Mouse (Mus musculus) C2C12 (cell line): ENCODE measurements around the gene Olfr1245. TPM values are rescaled to one million over a fixed set of nuclear protein-coding genes. Genes with fewer than 3 reads are reported as not detected.
"Not testable (repeated sequence)": the region's sequence is repeated elsewhere in the genome, so short reads cannot be mapped to it uniquely, and the experiment has no call there.

Experiments
- H3K27me3 ChIP-seq: one replicate; pipeline ENCODE4 v1.6.1; 2011; ENCODE audit not compliant: control insufficient read depth, insufficient read depth, insufficient read length
- H3K36me3 ChIP-seq: one replicate; pipeline ENCODE4 v1.6.1; 2011; ENCODE audit not compliant: control insufficient read depth, insufficient read depth
- H3K4me3 ChIP-seq: one replicate; pipeline ENCODE4 v1.5.1; 2011; ENCODE audit warnings: mild to moderate bottlenecking, control low read depth; ENCODE audit not compliant: poor library complexity, insufficient read depth, severe bottlenecking
- H3K79me2 ChIP-seq: one replicate; pipeline ENCODE4 v1.6.1; 2011; ENCODE audit not compliant: control insufficient read depth, insufficient read depth
- H3K79me3 ChIP-seq: one replicate; pipeline ENCODE4 v1.6.1; 2011; ENCODE audit warnings: low read depth, control low read depth
- H3ac ChIP-seq: one replicate; pipeline ENCODE3; 2011; ENCODE audit warnings: low read depth; ENCODE audit not compliant: control insufficient read depth, insufficient read length
- CEBPB ChIP-seq: IDR thresholded peaks from one replicate; pipeline ENCODE4 v1.6.1; 2011; ENCODE audit warnings: low read depth, mild to moderate bottlenecking, control low read depth, moderate library complexity
- CTCF ChIP-seq: IDR thresholded peaks from one replicate; pipeline ENCODE4 v1.5.1; 2011; ENCODE audit not compliant: control insufficient read depth, insufficient read depth, insufficient read length
- FOSL1 ChIP-seq: IDR thresholded peaks from one replicate; pipeline ENCODE4 v1.8.0; 2011; ENCODE audit warnings: mild to moderate bottlenecking, low read length; ENCODE audit not compliant: poor library complexity, insufficient read depth, severe bottlenecking
- MAX ChIP-seq: IDR thresholded peaks from one replicate; pipeline ENCODE4 v1.6.1; 2011; ENCODE audit warnings: mild to moderate bottlenecking, control low read depth
- MYOD1 ChIP-seq: IDR thresholded peaks from one replicate; pipeline ENCODE4 v1.6.1; 2011; ENCODE audit warnings: low read depth; ENCODE audit not compliant: control insufficient read depth, insufficient read length
- MYOG ChIP-seq: IDR thresholded peaks from one replicate; pipeline ENCODE4 v1.6.1; 2011; ENCODE audit not compliant: control insufficient read depth, insufficient read length; ENCODE audit errors: extremely low read depth
- USF1 ChIP-seq: IDR thresholded peaks from one replicate; pipeline ENCODE4 v1.6.1; 2011; ENCODE audit warnings: low read depth, mild to moderate bottlenecking, control low read depth, moderate library complexity
- long read RNA-seq, 2 experiments: library from polyadenylated mRNA; unstranded; transcript quantifications; one replicate each; pipeline ENCODE4 v2.0.0; 2019 to 2020
- polyA plus RNA-seq: library from polyadenylated mRNA; unstranded; fragments of >200 nt; fragmentation: generic; extraction: Trizol; gene quantifications from one replicate; pipeline ENCODE4 v1.2.1, GENCODE M21; 2012; ENCODE audit warnings: missing spikeins

Gene Olfr1245
- polyA plus RNA-seq = not detected
- long read RNA-seq, experiment 1 = 0 reads
- long read RNA-seq, experiment 2 = 0 reads

- Histone ChIP-seq H3K36me3 (no peaks in the 10 kb centered on the region), H3K4me3 (no peak within 1 kb of the TSS), H3K27me3 (no peaks in the 10 kb centered on the region), H3ac (no peak within 1 kb of the TSS), H3K79me2 (no peaks in the 10 kb centered on the region), H3K79me3 (no peaks in the 10 kb centered on the region)
- TF ChIP-seq CEBPB (no peak), FOSL1 (no peak)
Observed at GRCm38 (mm10) chr2:89578347-89578746, at the start of gene Olfr1245. TSS of gene Olfr1245 (minus strand) at chr2:89578447.

GRCm38 (mm10) chr2:89618145-89618544, 39.9 kb upstream of the Olfr1245 start, which contains the start of gene Olfr1248:
TSS of gene Olfr1248 (minus strand) at chr2:89618245.
- not testable (repeated sequence) for H3K4me3 ChIP-seq, H3K79me2 ChIP-seq, H3ac ChIP-seq, H3K79me3 ChIP-seq, H3K36me3 ChIP-seq, H3K27me3 ChIP-seq

GRCm38 (mm10) chr2:89614030-89614429, 35.8 kb upstream of the Olfr1245 start, which contains the start of gene Olfr1247:
TSS of gene Olfr1247 (minus strand) at chr2:89614130.
- H3K4me3 ChIP-seq = no peak within 1 kb of the TSS
- H3ac ChIP-seq = no peak within 1 kb of the TSS
- H3K27me3 ChIP-seq = no peaks in the 10 kb centered on the region
- no peaks in the 10 kb centered on the region for H3K36me3 ChIP-seq
- TF ChIP-seq USF1 (no peak), CTCF (no peak), MYOG (no peak), MAX (no peak), CEBPB (no peak), FOSL1 (no peak), MYOD1 (no peak)
- no peaks in the 10 kb centered on the region for H3K79me3 ChIP-seq
- no peaks in the 10 kb centered on the region for H3K79me2 ChIP-seq

- no peak within 1 kb of the TSS for H3ac ChIP-seq
- no peak for TF ChIP-seq FOSL1
- no peak for TF ChIP-seq MYOG
- TF ChIP-seq MYOD1 = no peak
- no peak for TF ChIP-seq CEBPB
- TF ChIP-seq CTCF = no peak
- no peak for TF ChIP-seq MAX
- H3K79me2 ChIP-seq = no peaks in the 10 kb centered on the region
Observed at GRCm38 (mm10) chr2:89593057-89593456, 14.8 kb upstream of the Olfr1245 start, which contains the start of gene Olfr1246. TSS of gene Olfr1246 (minus strand) at chr2:89593157.

GRCm38 (mm10) chr2:89562706-89563105, 15.5 kb downstream of the Olfr1245 start:
- H3K4me3 ChIP-seq, H3K79me3 ChIP-seq, H3ac ChIP-seq, H3K36me3 ChIP-seq, H3K27me3 ChIP-seq, H3K79me2 ChIP-seq: not testable (repeated sequence)

More at GRCm38 (mm10) chr2:89593057-89593456, 14.8 kb upstream of the Olfr1245 start, which contains the start of gene Olfr1246:
- Histone ChIP-seq H3K36me3 (no peaks in the 10 kb centered on the region), H3K4me3 (no peak within 1 kb of the TSS), H3K27me3 (no peaks in the 10 kb centered on the region), H3K79me3 (no peaks in the 10 kb centered on the region)

GRCm38 (mm10) chr2:89544516-89544915, 33.7 kb downstream of the Olfr1245 start:
- Histone ChIP-seq H3ac (no peak overlapping the region), H3K4me3 (no peak overlapping the region), H3K79me3 (no peaks in the 10 kb centered on the region), H3K36me3 (no peaks in the 10 kb centered on the region), H3K27me3 (no peaks in the 10 kb centered on the region), H3K79me2 (no peaks in the 10 kb centered on the region)
- TF ChIP-seq CEBPB (no peak), MYOG (no peak), FOSL1 (no peak), USF1 (no peak), MYOD1 (no peak), CTCF (no peak), MAX (no peak)

GRCm38 (mm10) chr2:89539923-89540322, 38.3 kb downstream of the Olfr1245 start:
- Histone ChIP-seq H3ac (no peak overlapping the region), H3K36me3 (no peaks in the 10 kb centered on the region), H3K4me3 (no peak overlapping the region), H3K79me3 (no peaks in the 10 kb centered on the region), H3K79me2 (no peaks in the 10 kb centered on the region), H3K27me3 (no peaks in the 10 kb centered on the region)
- no peak for TF ChIP-seq CTCF
